ENCODE assay signal across 20 mouse cellular contexts in the genomic region with DNA sequence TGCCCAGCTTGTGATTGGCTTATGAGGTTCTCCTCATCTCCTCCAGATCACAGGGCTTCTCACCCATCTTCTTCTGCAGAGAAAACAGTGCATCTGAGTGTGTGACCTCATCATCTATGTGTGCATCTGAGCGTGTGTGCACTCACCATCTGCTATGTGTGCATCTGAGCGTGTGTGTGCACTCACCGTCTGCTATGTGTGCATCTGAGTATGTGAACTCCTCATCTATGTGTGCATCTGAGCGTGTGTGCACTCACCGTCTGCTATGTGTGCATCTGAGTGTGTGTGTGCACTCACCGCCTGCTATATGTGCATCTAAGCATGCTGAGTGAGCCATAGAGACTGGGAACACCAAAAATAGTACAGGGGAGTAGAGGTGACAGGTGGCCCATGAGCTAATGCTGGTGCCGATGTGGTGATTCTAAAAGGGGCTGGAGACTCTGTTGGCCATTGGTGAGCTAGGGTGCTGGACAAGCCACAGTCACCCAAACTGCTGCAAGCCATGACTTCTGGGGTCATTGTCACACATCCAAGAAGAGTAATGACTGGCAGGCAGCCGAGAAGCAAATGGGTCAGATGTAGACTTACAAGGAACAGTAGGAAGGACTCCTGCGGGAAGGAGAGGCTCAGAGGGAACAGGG. TPM values are rescaled to one million over a fixed set of nuclear protein-coding genes. Genes with fewer than 3 reads are reported as not detected.
DNase-seq lines count a peak whose midpoint lies in the region; ATAC-seq and TF ChIP-seq lines count a peak whose summit lies in the region.
"Had no signal": no experiment of that assay in that cellular context is flagged by ENCODE, and none has a peak within 500 bp of the region (broad histone marks: within the 10 kb centered on the region; RNA-seq: fewer than 3 reads in every experiment).

No protein-coding gene starts in this region.

- H3K4me1 ChIP-seq in hindbrain, postnatal 0 days (ENCODE audit: insufficient read depth, low read length), result peaks cover 27% of the 10 kb centered on the region
- H3K4me1 ChIP-seq in hindbrain, embryonic 12.5 days, result peaks cover 32% of the 10 kb centered on the region
- peaks cover 47% of the 10 kb centered on the region for H3K4me1 ChIP-seq in lung, embryonic 15.5 days

- no peaks in the 10 kb centered on the region for H3K27me3 ChIP-seq in hindbrain, postnatal 0 days (ENCODE audit: insufficient read depth, low read length)
- H3K27me3 ChIP-seq in hindbrain, embryonic 12.5 days, result peaks cover 14% of the 10 kb centered on the region
- no peaks in the 10 kb centered on the region; the same call in 1 of the 2 replicates for H3K27me3 ChIP-seq in lung, embryonic 15.5 days
- H3K27me3 ChIP-seq: limb, embryonic 15.5 days had no signal

- no peak for TF ChIP-seq CTCF in hindbrain, postnatal 0 days (IDR thresholded peaks at IDR 0.05; ENCODE audit: low read depth)

- H3K36me3 ChIP-seq in hindbrain, postnatal 0 days (ENCODE audit: insufficient read depth, low read length), result no peaks in the 10 kb centered on the region
- H3K36me3 ChIP-seq in hindbrain, embryonic 12.5 days, result no peaks in the 10 kb centered on the region
- no peaks in the 10 kb centered on the region for H3K36me3 ChIP-seq in lung, embryonic 15.5 days
- H3K36me3 ChIP-seq: limb, embryonic 15.5 days had no signal

- no peak overlapping the region for H3K4me2 ChIP-seq in hindbrain, postnatal 0 days (ENCODE audit: low read depth, low read length)
- H3K4me2 ChIP-seq in hindbrain, embryonic 12.5 days (replicated peaks), result no peak overlapping the region
- no peak overlapping the region for H3K4me2 ChIP-seq in lung, embryonic 15.5 days
- H3K4me2 ChIP-seq: forebrain, embryonic 13.5 days; hindbrain, embryonic 14.5 days; limb, embryonic 15.5 days had no signal

- ATAC-seq in hindbrain, postnatal 0 days, result peak; percentile 43
- ATAC-seq in hindbrain, embryonic 12.5 days (ENCODE audit: low FRiP score), result no peak
- ATAC-seq in lung, embryonic 15.5 days (ENCODE audit: borderline replicate concordance, extremely low read depth, low FRiP score, low TSS enrichment), result no peak
- ATAC-seq: forebrain, embryonic 13.5 days had no signal

- 74% methylated on average over 9 of the region's 9 CpGs for WGBS in hindbrain, postnatal 0 days
- WGBS in hindbrain, embryonic 12.5 days, result 93% methylated on average over 9 of the region's 9 CpGs
- WGBS in lung, embryonic 15.5 days, result 82% methylated on average over 9 of the region's 9 CpGs

- H3K27ac ChIP-seq in hindbrain, postnatal 0 days, result no peak overlapping the region
- H3K27ac ChIP-seq in hindbrain, embryonic 12.5 days, result no peak overlapping the region
- H3K27ac ChIP-seq in lung, embryonic 15.5 days, result 0 out of 2 replicates have a peak overlapping the region, but pooled peaks have one; percentile 4
- H3K27ac ChIP-seq: forebrain, embryonic 13.5 days; hindbrain, embryonic 14.5 days; limb, embryonic 15.5 days had no signal

- no peak overlapping the region for H3K9ac ChIP-seq in hindbrain, postnatal 0 days (replicated peaks; ENCODE audit: low read length)
- H3K9ac ChIP-seq in hindbrain, embryonic 12.5 days, result no peak overlapping the region
- H3K9ac ChIP-seq in lung, embryonic 15.5 days, result no peak overlapping the region
- H3K9ac ChIP-seq: forebrain, embryonic 13.5 days; hindbrain, embryonic 14.5 days; limb, embryonic 15.5 days had no signal

- H3K4me3 ChIP-seq in hindbrain, postnatal 0 days (ENCODE audit: low read length), result no peak overlapping the region
- no peak overlapping the region for H3K4me3 ChIP-seq in hindbrain, embryonic 12.5 days
- H3K4me3 ChIP-seq in lung, embryonic 15.5 days, result no peak overlapping the region
- H3K4me3 ChIP-seq: forebrain, embryonic 13.5 days; limb, embryonic 15.5 days had no signal

- no peaks in the 10 kb centered on the region for H3K9me3 ChIP-seq in hindbrain, postnatal 0 days (ENCODE audit: low read length)
- no peaks in the 10 kb centered on the region for H3K9me3 ChIP-seq in hindbrain, embryonic 12.5 days (replicated peaks)
- H3K9me3 ChIP-seq in lung, embryonic 15.5 days, result no peaks in the 10 kb centered on the region
- H3K9me3 ChIP-seq: forebrain, embryonic 13.5 days; limb, embryonic 15.5 days had no signal

- peak; percentile 58 for DNase-seq in hindbrain, postnatal 0 days (ENCODE audit: low spot score)
- DNase-seq in lung, postnatal 4 days, result no peak
- peak; percentile 53 for DNase-seq in cerebellum, adult 11-12 months
- DNase-seq in cerebellum, postnatal 25 days, result peak; percentile 60 to 66
- no peak for DNase-seq in adrenal gland, adult 8-10 months
- no peak for DNase-seq in adrenal gland, postnatal 36 days
- DNase-seq: adrenal gland, postnatal 25 days; gastrocnemius, postnatal 36 days; heart, postnatal 10 days; kidney, adult 11 months; midbrain, embryonic 14.5 days; thymus, adult 2 months had no signal

RNA-seq across cellular contexts. Expression of a gene that starts 7.2 kb away (rescaled TPM):
- 1.9 and 4.7 TPM in 2 replicates for total RNA-seq in hindbrain, postnatal 0 days (2014; rRNA removed)
- polyA plus RNA-seq in hindbrain, postnatal 0 days (2015; fragmentation: Nextera tagmentation; extraction: Ambion mirVana), result 2.0 and 3.4 TPM in 2 replicates
- polyA plus RNA-seq in hindbrain, embryonic 12.5 days (2016; fragmentation: Nextera tagmentation; extraction: Ambion mirVana), result 2.7 and 3.1 TPM in 2 replicates
- 5.0 and 5.4 TPM in 2 replicates for polyA plus RNA-seq in lung, embryonic 15.5 days (2015; fragmentation: Nextera tagmentation; extraction: Ambion mirVana)
- 10 to 100 TPM; 16.4 to 16.7 (median 16.5) TPM for total RNA-seq in adrenal gland, adult 8-10 months (2022)
- total RNA-seq in adrenal gland, postnatal 36 days (2021), result 10 to 100 TPM; 10.3 to 13.3 TPM
- total RNA-seq: CH12.LX had no signal

RNA-seq across cellular contexts. Expression of a gene that starts 19.9 kb away (rescaled TPM):
- total RNA-seq in hindbrain, postnatal 0 days (2014; rRNA removed), result 0.31 and 0.58 TPM in 2 replicates
- 0.09 TPM in 1 of 2 replicates, not detected in the other for polyA plus RNA-seq in hindbrain, postnatal 0 days (2015; fragmentation: Nextera tagmentation; extraction: Ambion mirVana)
- polyA plus RNA-seq in hindbrain, embryonic 12.5 days (2016; fragmentation: Nextera tagmentation; extraction: Ambion mirVana), result not detected in 2 replicates
- not detected in 2 replicates for polyA plus RNA-seq in lung, embryonic 15.5 days (2015; fragmentation: Nextera tagmentation; extraction: Ambion mirVana)
- not detected for total RNA-seq in adrenal gland, adult 8-10 months (2022)
- not detected for total RNA-seq in adrenal gland, postnatal 36 days (2021)
- total RNA-seq: adrenal gland, postnatal 25 days; CH12.LX; gastrocnemius, postnatal 36 days; heart, postnatal 10 days; left cerebral cortex, postnatal 14 days had no signal
- polyA plus RNA-seq: forebrain, embryonic 13.5 days; hindbrain, embryonic 14.5 days; limb, embryonic 15.5 days; midbrain, embryonic 14.5 days; urinary bladder, adult 2 months had no signal

RNA-seq across cellular contexts. Expression of a gene that starts 31.4 kb away (rescaled TPM):
- total RNA-seq in hindbrain, postnatal 0 days (2014; rRNA removed), result 5.6 and 14.6 TPM in 2 replicates
- polyA plus RNA-seq in hindbrain, postnatal 0 days (2015; fragmentation: Nextera tagmentation; extraction: Ambion mirVana), result 45.3 and 50.4 TPM in 2 replicates
- 181 and 190 TPM in 2 replicates for polyA plus RNA-seq in hindbrain, embryonic 12.5 days (2016; fragmentation: Nextera tagmentation; extraction: Ambion mirVana)
- 352 and 368 TPM in 2 replicates for polyA plus RNA-seq in lung, embryonic 15.5 days (2015; fragmentation: Nextera tagmentation; extraction: Ambion mirVana)
- 1 to 10 TPM; 1.2 to 2.5 (median 1.7) TPM for total RNA-seq in adrenal gland, adult 8-10 months (2022)
- 1 to 10 TPM; 5.0 to 5.4 TPM for total RNA-seq in adrenal gland, postnatal 36 days (2021)

RNA-seq across cellular contexts. Expression of a gene that starts 54.6 kb away (rescaled TPM):
- 26.1 and 31.5 TPM in 2 replicates for total RNA-seq in hindbrain, postnatal 0 days (2014; rRNA removed)
- 21.2 and 25.0 TPM in 2 replicates for polyA plus RNA-seq in hindbrain, postnatal 0 days (2015; fragmentation: Nextera tagmentation; extraction: Ambion mirVana)
- polyA plus RNA-seq in hindbrain, embryonic 12.5 days (2016; fragmentation: Nextera tagmentation; extraction: Ambion mirVana), result 57.9 and 59.0 TPM in 2 replicates
- polyA plus RNA-seq in lung, embryonic 15.5 days (2015; fragmentation: Nextera tagmentation; extraction: Ambion mirVana), result 145 and 147 TPM in 2 replicates
- total RNA-seq in adrenal gland, adult 8-10 months (2022), result 1 to 10 TPM; 2.4 to 5.0 (median 4.3) TPM
- total RNA-seq in adrenal gland, postnatal 36 days (2021), result 1 to 10 TPM; 7.9 to 8.8 TPM

RNA-seq across cellular contexts. Expression of a gene that starts 54.7 kb away (rescaled TPM):
- 4.8 and 7.5 TPM in 2 replicates for total RNA-seq in hindbrain, postnatal 0 days (2014; rRNA removed)
- polyA plus RNA-seq in hindbrain, postnatal 0 days (2015; fragmentation: Nextera tagmentation; extraction: Ambion mirVana), result 7.9 and 9.0 TPM in 2 replicates
- polyA plus RNA-seq in hindbrain, embryonic 12.5 days (2016; fragmentation: Nextera tagmentation; extraction: Ambion mirVana), result 2.9 and 4.6 TPM in 2 replicates
- 3.8 and 5.3 TPM in 2 replicates for polyA plus RNA-seq in lung, embryonic 15.5 days (2015; fragmentation: Nextera tagmentation; extraction: Ambion mirVana)
- 10 to 100 TPM in 2 of 4 experiments, 1 to 10 TPM in 2; 5.1 to 17.0 (median 10.2) TPM for total RNA-seq in adrenal gland, adult 8-10 months (2022)
- total RNA-seq in adrenal gland, postnatal 36 days (2021), result 1 to 10 TPM; 6.5 to 8.6 TPM

Comparison
In these comparisons a context has a peak if more than half of its experiments do, and no peak if none do; other contexts are left out.
1. DNase-seq: peak in hindbrain, postnatal 0 days (single experiment), cerebellum, adult 11-12 months (single experiment) and cerebellum, postnatal 25 days (2 of 2); none in lung, postnatal 4 days (0 of 2), adrenal gland, adult 8-10 months (single experiment) and adrenal gland, postnatal 36 days (0 of 2).